Mouse (Mus musculus): Measurements from ENCODE around the gene Fgf16.

GRCm38 (mm10) chrX:105794806-105795403 is 30.8 kb downstream of the Fgf16 start:
- TF ChIP-seq CTCF (IDR thresholded peaks at IDR 0.05; ENCODE audit: borderline replicate concordance, insufficient read depth, low read length): no peak
- TF ChIP-seq POLR2A (IDR thresholded peaks at IDR 0.05; ENCODE audit: low read depth, low read length): no peak
